Mouse (Mus musculus) skeletal muscle tissue, postnatal 0 days (tissue): ENCODE data around the gene Irs4. TPM values are rescaled to one million over a fixed set of nuclear protein-coding genes. Genes with fewer than 3 reads are reported as not detected.

Experiments
- polyA plus RNA-seq: library from polyadenylated mRNA; unstranded; fragments of >200 nt; fragmentation: Nextera tagmentation; extraction: Ambion mirVana; gene quantifications from 2 replicates; pipeline ENCODE4 v1.2.1, GENCODE M21; 2015

Irs4 gene
- polyA plus RNA-seq, result 0.07 and 0.12 TPM in 2 replicates

DNA sequence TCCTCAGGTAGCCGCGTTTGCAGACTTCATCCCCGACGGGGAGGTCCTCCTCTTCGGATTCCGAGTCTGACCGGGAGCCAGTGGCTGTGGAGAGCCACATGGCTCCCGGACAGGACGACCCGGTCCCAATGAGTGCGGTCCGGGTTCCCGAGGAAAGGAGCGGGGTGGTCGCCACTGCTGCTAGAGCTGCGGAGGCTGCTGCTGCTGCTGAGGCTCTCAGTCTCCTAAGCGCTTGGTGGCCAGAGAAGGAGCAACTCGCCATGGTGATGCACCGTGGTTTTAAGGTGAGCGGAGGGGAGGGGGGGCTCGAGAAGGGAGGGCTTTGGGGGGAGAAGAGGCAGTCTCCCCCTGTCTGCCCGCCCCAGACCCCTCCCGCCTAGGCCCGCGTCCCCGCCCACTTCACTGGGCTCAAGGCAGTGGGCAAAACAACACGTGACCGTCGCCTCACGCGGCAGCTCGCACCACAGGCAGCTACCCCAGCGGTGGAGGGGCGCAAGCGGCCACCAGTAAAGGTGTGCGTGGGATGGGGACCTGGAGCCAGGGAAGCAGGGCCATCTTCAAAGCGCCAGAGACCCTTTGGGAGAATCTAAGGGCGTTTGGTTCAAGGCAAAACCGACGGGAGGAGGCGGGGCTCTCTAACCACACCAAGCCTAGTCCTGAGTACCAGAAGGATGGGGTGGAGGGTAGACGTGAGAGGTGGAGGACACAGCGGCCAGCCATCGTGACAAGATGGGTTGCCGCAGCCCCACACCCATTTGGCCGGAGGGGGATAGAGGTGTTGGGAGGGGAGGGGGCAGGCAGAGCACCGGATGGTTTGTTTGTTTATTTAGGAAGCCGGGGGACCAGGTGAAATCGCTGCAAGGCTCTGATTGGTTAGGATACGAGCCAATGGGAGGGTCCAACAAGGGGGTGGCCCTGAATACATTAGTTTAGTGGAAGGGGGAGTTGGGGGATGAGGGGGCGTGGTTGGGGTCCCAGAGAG is at the start of gene Irs4:
TSS of gene Irs4 (minus strand) at position 327 of the 982 bp plus-strand sequence.

Other genes starting within 250 kb of the Irs4 start
- gene Col4a5, start 249.9 kb downstream of the Irs4 start, polyA plus RNA-seq, result 1.7 and 2.1 TPM in 2 replicates
- 0.38 and 0.96 TPM in 2 replicates for gene Gm15294, start 150.0 kb upstream of the Irs4 start, polyA plus RNA-seq